Mouse (Mus musculus) neural tube, embryonic 12.5 days (tissue): ENCODE data around the gene Vmn2r11. TPM values are rescaled to one million over a fixed set of nuclear protein-coding genes. Genes with fewer than 3 reads are reported as not detected.
"Not testable (repeated sequence)": the region's sequence is repeated elsewhere in the genome, so short reads cannot be mapped to it uniquely, and the experiment has no call there.

ENCODE experiments used
- ATAC-seq: fragments of 200-750 bp; cut with Nextera tagmentation; 2 replicates; pipeline ENCODE4 v1.8.0; 2017; ENCODE audit warnings: low read depth, mild to moderate bottlenecking, moderate TSS enrichment, moderate library complexity; ENCODE audit not compliant: low FRiP score
- H3K27ac ChIP-seq: fragments of 300-500 bp; sonication (generic); 2 replicates; pipeline ENCODE4 v1.5.1; 2016
- H3K27me3 ChIP-seq: fragments of 300-500 bp; sonication (generic); replicated peaks from 2 replicates; pipeline ENCODE4 v1.6.1; 2016; ENCODE audit warnings: mild to moderate bottlenecking
- H3K36me3 ChIP-seq: fragments of 300-500 bp; sonication (generic); 2 replicates; pipeline ENCODE4 v1.6.1; 2016; ENCODE audit warnings: mild to moderate bottlenecking
- H3K4me1 ChIP-seq: fragments of 300-500 bp; sonication (generic); 2 replicates; pipeline ENCODE4 v1.6.1; 2016
- H3K4me2 ChIP-seq: fragments of 300-500 bp; sonication (generic); replicated peaks from 2 replicates; pipeline ENCODE4 v1.6.1; 2016; ENCODE audit warnings: mild to moderate bottlenecking
- H3K4me3 ChIP-seq: fragments of 300-500 bp; sonication (generic); 2 replicates; pipeline ENCODE4 v1.5.1; 2016
- H3K9ac ChIP-seq: fragments of 300-500 bp; sonication (generic); 2 replicates; pipeline ENCODE4 v1.6.1; 2016; ENCODE audit warnings: mild to moderate bottlenecking
- H3K9me3 ChIP-seq: fragments of 300-500 bp; sonication (generic); 2 replicates; pipeline ENCODE4 v1.6.1; 2016; ENCODE audit warnings: mild to moderate bottlenecking
- WGBS: fragments of 180-500 bp; shearing (Covaris S2); methylation state at CpG from one replicate; pipeline ENCODE4 v1.1.7; 2016; 5-methylcytosine and 5-hydroxymethylcytosine counted together
- polyA plus RNA-seq: library from polyadenylated mRNA; unstranded; fragments of >200 nt; fragmentation: Nextera tagmentation; extraction: Ambion mirVana; gene quantifications from 2 replicates; pipeline ENCODE4 v1.2.1, GENCODE M21; 2016

The Vmn2r11 gene
- not detected in 2 replicates for polyA plus RNA-seq

GRCm38 (mm10) chr5:109059469-109059868 is at the start of gene Vmn2r11:
Vmn2r11 (minus strand) TSS chr5:109059569.
- WGBS: 86% methylated on average over 3 of the region's 3 CpGs
- H3K4me2 ChIP-seq, ATAC-seq: not testable (repeated sequence)

GRCm38 (mm10) chr5:109097850-109098249 is 38.5 kb upstream of the Vmn2r11 start, which contains the start of gene Vmn2r12:
Vmn2r12 (minus strand) TSS chr5:109097950.
- H3K9me3 ChIP-seq, H3K36me3 ChIP-seq, H3K27ac ChIP-seq, H3K27me3 ChIP-seq, ATAC-seq, H3K9ac ChIP-seq, H3K4me1 ChIP-seq, H3K4me2 ChIP-seq, H3K4me3 ChIP-seq: not testable (repeated sequence)
- WGBS: 87% methylated on average over 5 of the region's 5 CpGs

More at GRCm38 (mm10) chr5:109059469-109059868, at the start of gene Vmn2r11:
- H3K4me1 ChIP-seq, H3K27me3 ChIP-seq, H3K27ac ChIP-seq, H3K36me3 ChIP-seq, H3K4me3 ChIP-seq, H3K9ac ChIP-seq: not testable (repeated sequence)
- peaks cover 18% of the 10 kb centered on the region; the same call in 1 of the 2 replicates for H3K9me3 ChIP-seq

GRCm38 (mm10) chr5:109096482-109096881 is 37.1 kb upstream of the Vmn2r11 start:
- not testable (repeated sequence) for ATAC-seq, H3K27me3 ChIP-seq, H3K4me2 ChIP-seq, H3K9me3 ChIP-seq, H3K27ac ChIP-seq, H3K4me1 ChIP-seq, H3K4me3 ChIP-seq, H3K36me3 ChIP-seq, H3K9ac ChIP-seq
- WGBS: 80% methylated on average over 3 of the region's 3 CpGs

GRCm38 (mm10) chr5:109072016-109072415 is 12.6 kb upstream of the Vmn2r11 start:
- 45% methylated on average over 4 of the region's 4 CpGs for WGBS
- not testable (repeated sequence) for H3K9ac ChIP-seq

GRCm38 (mm10) chr5:109055286-109055685 is 4.1 kb downstream of the Vmn2r11 start:
- Histone ChIP-seq H3K4me2 (no peak overlapping the region), H3K36me3 (no peaks in the 10 kb centered on the region), H3K4me1 (no peaks in the 10 kb centered on the region), H3K9ac (no peak overlapping the region), H3K27ac (no peak overlapping the region), H3K4me3 (no peak overlapping the region), H3K9me3 (0 out of 2 replicates have a peak, but pooled peaks cover 6% of the 10 kb centered on the region), H3K27me3 (no peaks in the 10 kb centered on the region)
- ATAC-seq: no peak
- 89% methylated on average over 1 of the region's 1 CpGs for WGBS

More at GRCm38 (mm10) chr5:109072016-109072415, 12.6 kb upstream of the Vmn2r11 start:
- H3K27ac ChIP-seq, ATAC-seq, H3K36me3 ChIP-seq, H3K9me3 ChIP-seq, H3K27me3 ChIP-seq, H3K4me3 ChIP-seq, H3K4me2 ChIP-seq, H3K4me1 ChIP-seq: not testable (repeated sequence)

- H3K9ac ChIP-seq: no peak overlapping the region
- H3K27ac ChIP-seq: no peak overlapping the region
- no peaks in the 10 kb centered on the region for H3K9me3 ChIP-seq
- no peaks in the 10 kb centered on the region for H3K4me1 ChIP-seq
- no peak overlapping the region for H3K4me2 ChIP-seq
- no peaks in the 10 kb centered on the region for H3K27me3 ChIP-seq
- no peak for ATAC-seq
- H3K4me3 ChIP-seq: no peak overlapping the region
- no peaks in the 10 kb centered on the region for H3K36me3 ChIP-seq
Observed at GRCm38 (mm10) chr5:109032591-109032990, 26.8 kb downstream of the Vmn2r11 start.

- ATAC-seq, H3K36me3 ChIP-seq, H3K27ac ChIP-seq, H3K9ac ChIP-seq, H3K4me1 ChIP-seq, H3K4me3 ChIP-seq, H3K9me3 ChIP-seq, H3K4me2 ChIP-seq, H3K27me3 ChIP-seq: not testable (repeated sequence)
Observed at GRCm38 (mm10) chr5:109006427-109006826, 52.9 kb downstream of the Vmn2r11 start, which contains the start of gene Vmn2r10. Vmn2r10 (minus strand) TSS chr5:109006527.

Other genes with a start within 250 kb of the Vmn2r11 start
- not detected in 2 replicates for gene Vmn2r9, start 207.0 kb downstream of the Vmn2r11 start, polyA plus RNA-seq
- gene Vmn2r10, start 53.0 kb downstream of the Vmn2r11 start, polyA plus RNA-seq: not detected in 2 replicates
- gene Vmn2r12, start 38.4 kb upstream of the Vmn2r11 start, polyA plus RNA-seq: not detected in 2 replicates
- not detected in 2 replicates for gene Vmn2r13, start 132.6 kb upstream of the Vmn2r11 start, polyA plus RNA-seq
- not detected in 2 replicates for gene Vmn2r14, start 165.1 kb upstream of the Vmn2r11 start, polyA plus RNA-seq
- not detected in 2 replicates for gene Vmn2r15, start 238.1 kb upstream of the Vmn2r11 start, polyA plus RNA-seq